Mouse (Mus musculus): ENCODE results near the gene Skida1.

The Skida1 gene

DNA sequence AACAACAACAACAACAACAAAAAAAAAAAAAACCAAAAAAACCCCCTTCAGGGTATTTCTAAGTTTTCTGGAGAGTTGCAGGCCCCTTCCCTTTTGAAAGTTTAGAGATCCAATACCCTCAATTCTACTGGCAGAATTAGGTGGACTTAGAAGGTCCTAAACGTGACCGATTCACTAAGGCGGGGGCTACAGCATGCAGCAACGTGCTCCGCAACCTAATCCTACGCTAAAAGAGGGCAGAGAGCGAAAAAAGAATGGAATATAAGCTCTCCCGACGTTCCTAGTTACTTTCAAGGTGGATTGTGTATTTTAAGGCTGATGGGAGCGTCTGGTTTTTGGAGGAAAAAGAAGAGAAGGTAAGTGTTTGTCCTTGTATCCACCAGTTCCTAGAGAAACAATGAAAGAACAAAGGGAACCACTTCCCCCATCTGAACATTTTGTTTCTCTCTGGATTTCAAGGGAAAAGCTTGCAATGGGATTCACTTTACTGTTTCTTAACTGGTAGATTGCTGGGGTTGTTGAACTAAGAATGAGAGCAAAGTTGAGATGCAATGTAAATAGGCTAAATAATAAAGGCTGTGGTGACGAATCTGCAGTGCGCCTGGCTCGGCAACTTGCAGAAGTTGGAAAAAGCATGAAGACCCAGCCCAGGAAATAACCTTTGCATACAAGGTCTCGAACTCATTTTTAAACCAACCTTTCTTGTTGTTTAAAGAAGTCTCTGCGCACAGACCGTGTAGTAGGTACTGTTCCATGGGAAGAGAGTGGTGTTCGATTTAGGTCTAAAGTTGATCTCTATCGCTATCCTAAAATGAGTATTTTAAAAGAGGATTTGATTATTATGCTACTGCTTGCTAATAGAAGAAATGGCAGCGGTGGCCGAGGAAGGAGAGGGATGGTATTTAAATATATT, 6.4 kb upstream of the Skida1 start, which contains the start of gene Mllt10:
Mllt10 (plus strand) TSS at position 222 of the 913 bp plus-strand sequence.
- peak; percentile 72 for DNase-seq (ENCODE audit: low spot score)

DNA sequence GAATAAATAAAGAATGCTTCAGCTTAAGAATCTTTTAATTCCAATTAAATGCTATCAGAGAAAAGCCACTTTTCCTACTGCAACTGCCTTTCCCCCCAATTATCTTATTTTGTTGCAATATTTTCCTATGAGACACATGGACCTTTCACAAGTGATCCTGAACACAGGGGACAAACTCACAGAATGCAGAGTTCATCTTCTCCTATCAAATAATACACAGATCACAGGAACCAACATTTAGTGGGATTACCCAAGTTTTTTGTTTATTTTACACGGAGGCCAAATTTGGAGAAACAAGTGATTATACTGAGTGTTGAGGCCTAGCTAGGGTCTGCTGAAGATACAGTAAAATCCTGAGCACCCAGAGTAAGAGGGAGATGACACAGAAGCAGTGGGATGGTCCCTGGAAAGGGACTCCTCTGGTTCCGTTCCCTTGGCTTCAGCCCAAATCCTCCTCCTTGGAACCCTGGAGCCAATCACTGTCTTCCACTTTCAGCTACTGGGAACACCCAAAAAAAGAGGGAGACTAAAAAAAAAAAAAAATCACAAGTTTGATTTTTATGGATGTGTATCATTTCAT, 5.2 kb upstream of the Skida1 start:
- peak; percentile 57 for DNase-seq (ENCODE audit: low spot score)

DNA sequence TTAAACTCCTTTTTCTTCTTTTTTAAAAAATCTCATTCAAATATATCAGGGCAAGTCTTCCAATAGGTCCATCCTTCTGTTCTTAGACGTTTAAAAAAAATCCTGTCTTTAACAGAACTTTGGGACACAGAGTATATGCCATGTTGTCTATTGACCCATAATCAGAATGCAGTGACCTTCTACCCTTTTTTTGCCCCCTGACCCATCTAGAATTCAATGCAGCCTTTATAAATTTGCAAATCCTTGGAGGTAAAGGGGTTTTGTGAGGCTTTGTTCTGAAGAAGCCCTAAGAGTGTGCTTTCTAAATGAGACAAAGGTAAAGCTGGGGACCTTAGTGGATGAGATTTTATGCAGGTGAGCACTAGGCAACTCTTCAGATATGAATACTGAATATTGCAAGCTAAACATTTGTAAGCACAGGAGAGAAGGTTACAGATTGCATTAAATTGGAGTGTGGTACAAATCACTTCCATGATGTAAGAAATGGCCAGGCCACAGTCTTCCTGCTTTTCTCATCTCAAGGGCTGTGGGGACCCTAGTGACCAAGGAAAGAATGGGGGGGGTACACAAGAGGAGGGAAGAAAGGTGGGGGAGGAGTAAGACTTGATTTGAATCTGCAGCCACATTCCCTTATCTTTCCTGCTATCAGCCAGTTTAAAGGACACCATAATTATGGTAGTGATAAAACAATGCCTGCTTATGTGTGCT, 4.5 kb upstream of the Skida1 start:
- DNase-seq (ENCODE audit: low spot score): peak; percentile 79

DNA sequence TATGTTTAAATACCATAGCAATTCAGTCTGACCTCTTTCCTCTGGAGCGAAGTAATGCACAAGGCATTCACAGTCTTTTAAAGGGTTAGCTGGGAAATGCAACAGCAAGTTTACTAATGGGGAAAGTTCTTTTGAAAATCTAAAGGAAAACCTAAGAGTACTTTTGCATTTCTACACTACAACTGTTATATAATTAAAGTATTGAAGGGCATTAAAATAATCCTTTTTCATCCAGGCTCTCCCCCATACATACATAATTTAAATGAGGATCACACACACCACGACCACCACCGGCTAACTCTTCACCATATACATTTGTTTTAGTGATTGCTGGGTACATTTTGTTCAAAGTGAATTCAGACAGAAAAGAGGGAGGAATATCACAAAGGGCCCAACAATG, 3.7 kb upstream of the Skida1 start:
- peak; percentile 52 for DNase-seq (ENCODE audit: low spot score)

DNA sequence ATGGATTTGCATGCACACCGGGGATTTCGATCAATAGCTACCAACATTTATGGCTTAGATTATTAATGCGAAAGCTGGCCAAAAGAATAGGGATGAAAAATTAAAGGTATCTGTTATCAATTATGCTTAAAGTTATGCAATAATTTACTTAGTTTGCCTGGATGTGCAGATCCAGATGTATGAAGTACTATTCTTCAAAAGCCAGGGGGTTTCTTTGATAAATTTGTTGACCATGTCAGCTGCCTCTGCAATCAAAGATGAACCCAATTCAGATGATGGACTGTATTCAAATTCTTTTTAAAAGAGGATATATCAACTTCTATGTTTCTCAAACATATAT, 3.0 kb upstream of the Skida1 start:
- no peak for DNase-seq (ENCODE audit: low spot score)

DNA sequence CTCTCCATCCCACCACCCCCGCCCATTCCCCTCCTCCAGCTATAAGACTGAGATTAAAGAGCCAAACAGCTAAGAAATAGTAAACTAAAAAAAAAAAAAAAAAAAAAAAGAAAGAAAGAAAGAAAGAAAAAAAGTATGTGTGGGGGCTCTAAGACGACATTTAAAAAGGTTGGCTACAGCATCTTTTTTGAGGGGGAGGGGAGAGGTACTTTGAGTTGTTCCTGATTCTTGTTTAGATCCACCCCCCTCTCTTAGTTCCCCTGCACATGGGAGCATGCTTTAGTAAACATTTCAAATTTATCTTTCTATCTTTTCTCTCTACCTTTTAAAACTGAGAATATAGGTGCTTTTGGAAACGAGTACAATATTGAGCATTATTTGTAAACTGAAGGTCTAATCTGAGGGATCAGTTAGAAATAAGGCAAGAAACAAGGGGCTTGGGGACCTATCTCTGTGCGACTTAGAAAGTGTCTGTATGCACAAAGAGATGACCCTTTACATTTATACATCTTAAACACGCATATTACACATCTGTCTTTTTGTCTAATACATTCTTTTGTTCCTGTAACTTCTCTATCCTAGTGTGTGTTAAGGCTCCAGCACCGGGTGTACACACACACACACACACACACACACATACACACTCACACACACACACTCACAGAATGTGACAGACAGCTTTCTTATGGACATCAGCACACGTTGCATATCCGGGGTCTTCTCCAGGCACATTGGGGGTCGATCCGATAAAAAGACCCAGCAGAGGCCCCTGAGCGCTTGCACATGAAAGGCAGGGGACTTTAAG, 2.4 kb upstream of the Skida1 start:
- peak; percentile 75 for DNase-seq (ENCODE audit: low spot score)

DNA sequence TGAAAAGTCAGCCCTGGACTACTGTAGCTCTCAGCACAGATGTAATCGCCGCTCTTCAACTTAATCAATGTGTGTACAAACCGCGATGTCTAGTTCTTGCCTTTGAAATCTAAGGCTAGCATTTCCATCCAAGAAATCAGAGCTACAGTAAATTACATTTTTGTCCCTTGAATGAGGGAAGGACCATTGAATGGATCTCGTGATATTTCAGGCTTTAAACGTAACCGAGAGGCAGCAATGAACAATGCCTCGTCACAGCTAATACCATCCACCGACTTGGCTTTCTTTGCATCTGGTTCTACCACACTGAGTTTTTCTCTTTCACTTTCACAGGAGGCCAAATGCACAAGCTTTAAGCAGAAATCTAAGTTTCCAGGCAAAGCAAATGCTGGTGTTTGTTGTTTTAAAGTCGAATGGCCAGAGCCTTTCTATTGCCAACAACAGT, 1.7 kb upstream of the Skida1 start:
- DNase-seq (ENCODE audit: low spot score): peak; percentile 78

DNA sequence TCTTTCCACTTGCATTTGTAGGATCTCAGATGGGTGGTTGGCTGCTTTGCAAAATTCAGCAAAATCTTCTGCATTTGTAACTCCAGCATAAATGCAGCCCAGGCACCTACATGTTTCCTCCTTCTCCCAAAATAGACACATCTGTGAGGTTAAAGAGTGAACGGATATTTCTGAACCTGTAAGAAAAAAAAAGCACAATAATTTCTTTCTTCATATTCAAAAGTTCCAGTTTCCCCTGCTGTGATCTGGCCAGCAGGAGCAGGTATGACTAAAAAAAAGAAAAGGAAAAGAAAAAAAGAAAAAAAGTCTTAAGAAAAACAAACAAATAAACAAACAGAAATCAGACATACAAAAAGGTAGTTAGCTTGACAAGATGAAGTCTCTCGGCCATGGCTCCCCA, 1.2 kb upstream of the Skida1 start:
- no peak for DNase-seq (ENCODE audit: low spot score)

DNA sequence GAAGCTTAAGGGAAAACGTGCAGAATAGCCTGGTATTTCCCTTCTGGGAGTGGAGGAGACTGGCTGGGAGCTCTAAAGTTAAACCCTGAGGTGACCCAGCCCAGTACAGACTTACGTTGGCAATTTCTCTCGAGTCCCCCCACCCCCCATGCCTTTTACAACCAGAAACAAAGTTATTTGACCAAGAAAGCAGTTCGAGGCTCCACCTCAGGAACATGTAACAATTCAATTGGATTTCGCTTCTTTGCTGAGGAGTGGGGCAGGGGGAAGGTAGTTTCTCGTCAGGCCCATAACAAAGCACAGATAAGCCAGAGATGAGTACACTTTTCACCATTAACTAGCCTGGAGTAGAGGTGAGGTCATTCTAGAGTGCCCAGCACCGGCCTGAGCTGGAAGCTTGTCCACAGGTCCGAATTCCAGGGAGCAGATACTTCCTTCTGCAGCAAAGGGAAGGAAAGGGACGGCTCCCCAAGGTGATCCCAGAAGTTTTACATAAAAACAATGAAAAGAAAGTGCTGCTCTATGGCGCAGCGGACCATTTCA, 499 bp upstream of the Skida1 start:
- peak; percentile 79 for DNase-seq (ENCODE audit: low spot score)

DNA sequence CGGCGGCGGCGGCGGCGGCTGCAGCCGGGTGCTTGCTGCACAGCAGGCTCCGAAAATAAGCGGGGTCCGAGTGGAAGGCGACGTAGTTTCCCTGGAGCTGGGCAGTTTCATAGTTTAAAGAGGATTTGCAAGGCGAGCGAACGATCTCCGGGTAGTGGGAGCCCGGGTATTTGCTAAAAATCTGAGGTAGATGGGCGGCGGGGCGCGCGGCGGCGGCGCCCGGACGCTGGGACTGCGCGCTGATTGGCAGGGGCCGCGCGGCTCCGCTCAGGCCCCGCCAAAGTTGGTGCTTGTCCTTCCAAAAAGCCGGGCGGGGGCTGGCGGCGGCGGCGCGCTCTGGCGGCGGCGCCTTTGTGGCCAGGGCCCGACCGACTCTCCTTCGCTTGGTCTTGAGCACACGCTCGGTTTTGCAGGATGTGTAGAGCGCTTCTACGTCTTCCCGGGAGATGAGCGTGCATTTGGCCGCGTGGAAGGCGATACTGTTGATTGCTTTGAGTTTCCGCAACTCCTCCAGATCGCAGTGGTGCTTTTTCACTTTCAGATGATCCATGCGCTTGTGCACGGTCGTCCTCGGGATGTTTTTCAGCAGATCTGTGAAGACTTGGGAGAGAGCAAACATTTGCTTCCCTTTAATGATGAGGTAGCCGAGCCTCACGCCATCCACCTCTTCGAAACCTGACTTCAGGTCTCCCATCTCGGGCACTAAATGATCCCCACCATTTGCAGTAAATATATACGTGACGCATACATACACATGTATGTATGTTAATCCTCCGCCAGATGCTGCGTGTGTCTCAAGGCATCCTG, 1.0 kb downstream of the Skida1 start:
- DNase-seq (ENCODE audit: low spot score): peak; percentile 75

DNA sequence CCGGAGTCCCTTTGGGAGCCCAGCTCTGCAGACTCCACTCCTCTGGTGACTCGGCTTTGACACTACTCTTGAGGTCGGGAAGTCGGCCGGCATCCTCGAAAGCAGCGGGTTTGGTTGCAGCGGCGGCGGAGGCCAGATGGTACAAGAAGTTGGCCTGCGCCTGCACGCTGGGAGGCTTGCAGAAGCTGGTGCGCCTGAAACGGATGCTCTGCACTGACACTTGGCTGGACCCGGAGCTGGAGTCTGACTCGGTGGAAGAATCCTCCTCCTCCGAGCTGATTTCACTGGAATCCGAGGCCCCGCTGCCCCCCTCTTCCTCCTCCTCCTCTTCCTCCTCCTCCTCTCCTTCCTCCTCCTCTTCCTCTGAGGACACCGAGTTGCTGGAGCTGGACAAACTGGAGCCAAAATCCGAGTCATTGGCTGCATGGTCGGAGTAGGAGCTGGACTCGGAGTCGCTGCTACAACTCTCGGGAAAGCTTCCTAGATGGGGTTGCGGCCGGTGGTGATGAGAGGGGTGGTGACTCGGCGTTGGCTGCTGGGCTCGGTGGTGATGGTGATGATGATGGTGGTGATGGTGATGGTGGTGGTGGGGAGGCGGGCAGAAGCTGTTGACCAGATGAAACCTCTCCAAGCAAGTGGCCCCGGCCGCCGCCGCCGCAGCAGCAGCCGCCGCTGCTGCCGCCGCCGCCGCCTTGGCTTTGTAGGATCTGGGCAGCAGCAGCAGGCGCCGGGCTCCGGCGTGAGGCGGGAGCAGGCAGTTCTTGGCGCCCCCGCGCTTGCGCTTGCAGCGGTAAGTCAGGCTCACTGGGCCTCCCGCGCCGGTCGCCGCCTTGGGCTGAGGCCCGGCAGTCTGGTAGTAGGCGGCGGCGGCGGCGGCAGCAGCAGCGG, 1.8 kb downstream of the Skida1 start:
- DNase-seq (ENCODE audit: low spot score): peak; percentile 67

DNA sequence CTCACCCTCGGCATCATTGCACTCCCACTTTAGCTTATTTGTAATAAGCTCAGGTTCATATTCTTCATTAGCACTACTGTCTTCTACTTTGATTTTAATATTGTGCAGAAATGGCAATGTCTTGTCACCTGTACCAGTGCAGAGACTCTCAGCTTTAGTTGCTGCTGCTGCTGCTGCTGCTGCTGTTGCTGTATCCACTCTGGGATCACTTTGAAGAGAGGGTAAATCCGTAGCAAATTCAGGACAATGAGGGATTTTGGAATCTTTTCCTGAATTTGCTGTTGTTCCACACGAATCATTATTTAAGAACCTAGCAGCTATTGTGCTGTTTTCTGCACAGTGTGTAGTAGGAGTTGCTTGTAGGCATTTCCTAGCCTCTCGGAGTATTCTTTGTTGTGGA, 2.7 kb downstream of the Skida1 start:
- DNase-seq (ENCODE audit: low spot score): peak; percentile 44

DNA sequence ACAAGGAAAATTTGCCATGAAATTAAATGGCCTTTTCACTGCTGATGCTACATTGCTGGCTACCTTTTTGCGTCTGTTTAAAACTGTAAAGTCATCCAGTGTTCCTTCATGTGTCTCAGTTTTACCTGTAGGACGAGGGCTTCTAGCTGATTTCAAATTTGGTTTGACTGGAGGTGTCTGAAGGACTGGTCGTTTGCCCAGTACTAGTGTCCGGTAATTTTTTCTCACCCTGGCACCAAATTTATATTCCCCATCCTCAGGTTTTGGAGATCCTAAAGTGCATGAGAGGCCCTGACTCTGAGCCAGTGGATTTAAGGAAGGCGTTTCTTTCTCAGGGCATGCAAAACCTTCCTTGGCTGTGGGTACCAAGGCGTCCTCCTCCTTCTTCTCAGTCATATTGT, 3.1 kb downstream of the Skida1 start:
- DNase-seq (ENCODE audit: low spot score): peak; percentile 53

DNA sequence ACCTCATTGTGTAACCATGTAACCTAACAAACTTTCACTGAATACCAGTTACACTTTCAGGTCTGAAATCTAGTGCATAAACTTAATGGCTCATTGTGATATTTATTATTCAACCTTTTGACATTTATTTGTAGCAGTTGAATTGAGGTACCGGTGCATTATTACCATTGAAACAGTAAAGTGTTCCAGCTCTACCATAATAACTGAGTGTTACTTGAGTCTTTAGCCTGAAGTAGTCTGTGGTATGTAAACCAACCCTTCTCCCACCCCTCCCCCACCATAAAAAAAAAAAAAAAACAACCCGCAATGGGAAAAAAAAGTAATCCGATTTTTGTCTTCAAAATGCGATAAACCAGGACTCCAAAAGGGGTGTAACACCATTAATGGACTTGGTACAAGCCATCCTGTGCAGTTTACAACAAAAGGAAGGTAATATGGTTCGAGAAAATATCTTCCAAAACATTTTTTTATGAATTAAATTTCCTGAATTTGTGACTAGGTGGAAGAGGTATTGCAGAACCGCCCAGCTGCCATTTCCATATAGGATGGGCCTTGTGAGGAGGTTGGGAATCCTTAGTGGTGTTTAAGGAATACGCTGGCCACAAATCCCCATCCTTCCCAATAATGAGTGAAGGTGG, 3.6 kb downstream of the Skida1 start:
- peak; percentile 64 for DNase-seq (ENCODE audit: low spot score)

DNA sequence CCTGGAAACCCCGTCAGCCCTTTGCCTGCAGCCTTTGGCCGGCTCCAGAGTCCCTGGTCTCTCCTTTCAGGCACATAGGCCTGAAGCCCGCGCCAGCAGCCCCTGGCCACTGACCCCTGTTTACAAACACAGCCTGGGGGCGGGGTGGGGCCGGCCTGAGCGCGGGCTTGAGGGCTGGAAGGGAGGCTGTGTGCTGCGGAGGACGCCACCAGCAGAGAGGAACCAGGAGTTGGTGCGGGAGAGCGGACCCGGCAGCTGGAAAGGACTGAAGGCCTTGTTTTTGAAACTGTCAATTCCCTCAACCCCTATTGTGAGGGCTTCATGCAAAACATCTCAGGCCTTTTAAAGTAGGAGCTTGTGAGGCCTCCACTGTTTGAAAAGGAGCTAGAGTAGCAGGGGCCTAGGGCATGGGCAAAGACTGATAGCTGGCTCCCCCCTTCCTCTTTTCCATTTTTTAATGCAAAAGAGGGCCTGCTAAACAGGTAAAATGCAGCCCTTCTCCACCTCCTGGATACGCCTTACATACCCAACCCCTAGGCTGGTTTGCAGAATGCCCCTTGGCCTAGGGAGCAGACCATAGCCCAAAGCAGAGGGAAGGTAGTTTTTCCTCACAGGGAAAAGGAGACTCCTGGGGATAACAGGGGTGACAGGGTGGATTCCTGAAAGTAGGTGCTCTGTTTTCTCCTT, 7.5 kb downstream of the Skida1 start:
- peak; percentile 86 for DNase-seq (ENCODE audit: low spot score)

DNA sequence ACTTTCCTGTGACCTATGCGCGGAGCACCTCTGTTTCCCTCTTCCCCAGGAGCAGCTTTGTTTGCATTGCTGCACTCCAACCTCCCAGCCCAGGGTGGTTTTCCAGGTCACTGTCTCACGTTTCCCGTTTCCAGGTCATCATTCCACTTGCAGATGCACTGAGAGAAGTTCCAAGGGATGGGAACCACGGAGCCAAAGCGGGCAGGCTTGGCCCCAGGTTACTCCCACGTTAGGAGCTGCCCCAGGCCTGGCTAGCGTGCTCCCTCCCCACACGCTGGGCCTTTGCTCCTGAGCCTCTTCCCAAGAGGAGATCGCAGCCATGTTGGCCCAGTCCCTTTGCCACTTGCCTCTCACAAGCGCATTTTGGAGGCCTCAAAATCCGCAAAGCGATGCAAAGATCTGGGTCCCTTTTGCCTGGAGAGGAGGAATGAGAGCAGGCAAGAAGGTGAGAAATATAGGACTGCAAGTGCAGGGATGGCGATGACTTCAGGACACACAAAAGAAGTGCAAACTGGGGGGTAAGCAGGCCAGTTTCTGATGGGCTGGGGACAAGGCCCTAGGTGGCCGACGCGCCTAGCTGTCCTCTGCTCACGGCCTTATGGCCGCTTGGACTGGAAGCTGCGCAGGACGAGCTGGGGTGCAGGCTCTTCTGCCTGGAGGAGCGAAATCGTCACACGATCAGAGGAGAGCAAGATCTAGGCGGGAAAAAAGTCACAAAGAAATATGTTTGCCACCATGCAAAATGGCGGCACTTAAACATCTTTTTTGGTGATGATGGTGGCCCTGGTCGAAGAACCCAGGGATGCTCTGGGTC, 8.3 kb downstream of the Skida1 start:
- peak; percentile 75 for DNase-seq (ENCODE audit: low spot score)

DNA sequence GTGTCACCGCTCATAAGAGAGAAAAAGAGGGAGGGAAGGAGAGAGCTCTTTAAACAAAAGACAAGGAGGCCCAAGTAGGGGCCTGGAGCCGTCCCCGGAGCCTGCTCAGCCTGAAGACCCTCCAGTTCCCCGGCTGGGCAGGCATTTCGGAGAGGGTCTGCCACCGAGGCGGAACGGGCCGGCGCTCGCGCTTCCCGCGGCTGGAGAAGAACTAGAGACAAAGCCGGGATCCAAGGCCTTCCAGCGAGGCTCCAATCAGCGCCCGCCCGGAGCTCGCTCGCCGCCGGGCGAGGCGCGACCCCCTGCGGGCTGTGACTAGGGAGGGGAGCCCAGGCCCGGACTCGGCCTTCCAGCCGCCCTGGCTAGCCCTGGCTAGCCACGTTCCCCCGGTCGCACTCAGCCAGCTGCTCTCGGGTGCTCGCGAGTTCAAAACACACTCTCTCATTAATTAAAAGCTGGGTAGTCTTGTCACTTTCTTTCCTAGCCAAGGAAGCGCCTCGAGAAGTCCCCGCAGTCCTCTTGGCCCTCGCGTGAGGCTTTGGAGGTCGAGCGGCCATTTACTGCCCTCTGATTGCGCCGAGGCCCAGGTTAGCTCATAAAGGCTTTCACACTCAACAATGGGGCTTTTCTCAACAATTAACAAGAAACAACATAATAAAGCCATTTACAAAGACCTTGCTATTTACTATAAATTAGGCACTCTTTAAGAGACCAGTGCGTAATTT, 9.1 kb downstream of the Skida1 start:
- DNase-seq (ENCODE audit: low spot score): peak; percentile 76

Measured in embryo, embryonic 10.5 days (tissue).